Mouse (Mus musculus) embryo, embryonic 10 days (tissue): ENCODE results near the gene Tufm.

Experiments used
- DNase-seq: peaks from one replicate; pipeline ENCODE4 v3.0.0-alpha.2; 2015; ENCODE audit warnings: low spot score

The Tufm gene

GRCm38 (mm10) chr7:126501684-126502022 is 14.5 kb downstream of the Tufm start:
- no peak for DNase-seq

GRCm38 (mm10) chr7:126502023-126502741 is 15.0 kb downstream of the Tufm start:
- DNase-seq: peak; percentile 95

- no peak for DNase-seq
Observed at GRCm38 (mm10) chr7:126502751-126503150, 15.6 kb downstream of the Tufm start.

GRCm38 (mm10) chr7:126503273-126503878 is 16.2 kb downstream of the Tufm start, which contains the start of gene Atxn2l:
Gene Atxn2l (minus strand): TSS chr7:126503437.
- peak; percentile 99 for DNase-seq

- no peak for DNase-seq
Observed at GRCm38 (mm10) chr7:126504913-126505312, 17.8 kb downstream of the Tufm start.

- DNase-seq: no peak
Observed at GRCm38 (mm10) chr7:126507126-126507778, 20.1 kb downstream of the Tufm start.

- DNase-seq: no peak
Observed at GRCm38 (mm10) chr7:126511287-126511686, 24.1 kb downstream of the Tufm start.

GRCm38 (mm10) chr7:126518261-126518941 is 31.2 kb downstream of the Tufm start:
- DNase-seq: no peak

- DNase-seq: no peak
Observed at GRCm38 (mm10) chr7:126519513-126519912, 32.4 kb downstream of the Tufm start.

GRCm38 (mm10) chr7:126523316-126523715 is 36.2 kb downstream of the Tufm start:
- no peak for DNase-seq

GRCm38 (mm10) chr7:126528166-126528577 is 41.0 kb downstream of the Tufm start:
- peak; percentile 74 for DNase-seq

GRCm38 (mm10) chr7:126533434-126533833 is 46.3 kb downstream of the Tufm start:
- no peak for DNase-seq

GRCm38 (mm10) chr7:126535766-126536165 is 48.6 kb downstream of the Tufm start:
- DNase-seq: peak; percentile 56

GRCm38 (mm10) chr7:126536466-126536865 is 49.3 kb downstream of the Tufm start:
- no peak for DNase-seq

- peak; percentile 62 for DNase-seq
Observed at GRCm38 (mm10) chr7:126537820-126538585, 50.8 kb downstream of the Tufm start.
